Mouse (Mus musculus): ENCODE results near the gene Aff3.

Aff3 gene

GRCm38 (mm10) chr1:38536929-38537540, 127.7 kb downstream of the Aff3 start:
- DNase-seq = no peak

GRCm38 (mm10) chr1:38532581-38532980, 132.2 kb downstream of the Aff3 start:
- no peak for DNase-seq

DNA sequence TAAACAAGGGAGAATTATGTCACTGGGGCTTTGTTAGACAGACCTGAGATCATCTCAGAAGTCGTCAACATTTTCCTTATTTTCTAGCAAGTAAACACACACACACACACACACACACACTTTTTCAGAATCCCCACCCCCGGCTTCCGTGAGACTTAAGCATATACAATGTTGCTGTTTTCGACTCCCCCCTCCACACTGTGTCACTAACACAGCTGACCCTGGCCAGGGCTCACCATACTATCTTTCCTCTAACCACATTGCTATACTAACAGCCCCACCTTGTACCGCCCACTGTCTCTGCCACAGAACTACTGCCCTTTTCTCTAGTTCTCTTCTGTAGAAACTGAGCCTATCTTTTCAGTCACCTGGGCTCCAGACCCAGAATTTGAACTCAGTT, 136.1 kb downstream of the Aff3 start:
- DNase-seq = no peak

DNA sequence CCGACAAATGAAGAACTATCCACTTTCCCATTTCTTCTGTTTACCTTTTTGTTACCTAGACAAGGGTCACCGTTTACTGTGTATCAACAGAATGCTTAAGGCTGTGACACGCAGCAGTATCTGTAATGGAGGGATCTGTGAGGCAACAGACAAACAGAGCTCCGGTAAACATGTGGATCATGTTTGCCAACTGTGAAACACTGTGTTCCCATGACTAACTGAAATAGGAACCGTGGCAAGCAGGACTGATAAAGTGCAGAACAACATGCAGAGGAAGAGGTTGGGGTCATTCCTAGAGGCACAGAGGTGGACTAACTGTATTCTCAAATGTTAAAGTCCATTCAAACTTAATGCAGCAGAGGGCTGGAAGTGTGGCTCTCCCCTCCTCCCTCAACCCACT, 138.2 kb downstream of the Aff3 start:
- no peak for DNase-seq

GRCm38 (mm10) chr1:38521651-38522050, 143.1 kb downstream of the Aff3 start:
- DNase-seq = no peak

DNA sequence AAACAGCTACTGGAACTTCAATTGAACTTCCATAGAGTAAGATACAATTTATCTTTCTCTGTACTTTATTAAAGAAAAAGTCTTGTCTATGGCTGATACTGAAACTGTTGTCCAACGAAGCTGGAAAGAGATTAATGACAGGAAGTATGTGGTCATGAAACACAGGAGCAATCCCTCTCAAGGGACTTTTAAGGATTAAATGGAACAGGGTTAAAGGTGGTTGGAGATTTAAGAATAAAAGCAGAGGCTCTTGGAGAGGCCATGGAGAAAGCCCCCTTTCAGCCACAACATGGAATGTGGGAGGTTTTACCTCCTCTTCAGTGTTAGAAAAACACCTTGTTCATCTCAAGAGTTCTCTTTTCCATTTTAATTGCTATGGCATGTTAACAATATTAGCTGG, 148.5 kb downstream of the Aff3 start:
- DNase-seq = no peak

DNA sequence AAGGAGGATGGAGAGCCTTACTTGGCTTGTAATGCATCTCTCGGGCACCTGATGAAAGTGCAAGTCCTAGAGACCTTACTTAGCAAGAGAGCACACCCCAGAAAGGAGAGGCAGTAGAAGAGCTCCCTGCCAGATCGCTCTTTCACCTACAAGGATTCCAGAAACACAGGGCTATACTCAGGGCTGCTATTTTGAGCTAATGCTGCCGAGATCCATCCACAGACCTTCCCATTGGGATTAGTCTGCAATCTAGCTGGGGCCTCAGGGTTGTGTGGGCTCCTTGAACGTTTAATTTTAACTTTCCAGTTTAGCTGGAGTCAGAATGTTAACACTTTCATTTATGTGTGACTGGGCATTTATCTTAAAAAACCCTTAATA, 150.1 kb downstream of the Aff3 start:
- DNase-seq = no peak

DNA sequence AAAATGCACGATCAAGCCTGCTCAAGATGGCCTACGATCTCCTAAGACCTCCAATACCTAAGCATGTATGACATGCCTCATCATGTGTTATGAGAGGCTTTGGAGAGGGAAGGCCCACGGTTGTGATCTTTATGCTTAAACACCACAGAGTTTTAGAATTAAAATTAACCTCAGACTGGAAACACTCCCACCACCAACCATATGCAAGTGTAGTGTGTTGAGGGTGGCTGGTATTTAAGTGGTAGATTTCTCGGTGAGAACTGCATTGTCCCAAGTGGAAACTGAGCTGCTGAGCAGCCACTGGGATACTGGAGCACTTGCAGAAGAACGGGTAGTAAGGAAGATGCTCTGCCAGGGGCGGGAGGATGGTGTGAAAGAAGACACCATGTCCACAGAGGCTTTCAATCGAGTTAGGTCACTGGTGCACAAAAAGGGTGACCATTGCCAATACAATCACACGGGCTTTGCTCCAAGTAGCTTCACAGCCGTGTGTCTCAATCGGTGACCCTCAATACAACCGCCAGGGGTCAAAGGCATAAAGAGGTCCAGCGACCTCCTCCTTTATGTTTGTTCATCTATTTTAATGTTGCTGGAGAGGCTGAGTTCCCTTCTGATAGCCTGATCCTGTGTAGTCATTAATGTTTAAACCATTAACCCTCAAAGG, 150.7 kb downstream of the Aff3 start:
- DNase-seq = no peak

DNA sequence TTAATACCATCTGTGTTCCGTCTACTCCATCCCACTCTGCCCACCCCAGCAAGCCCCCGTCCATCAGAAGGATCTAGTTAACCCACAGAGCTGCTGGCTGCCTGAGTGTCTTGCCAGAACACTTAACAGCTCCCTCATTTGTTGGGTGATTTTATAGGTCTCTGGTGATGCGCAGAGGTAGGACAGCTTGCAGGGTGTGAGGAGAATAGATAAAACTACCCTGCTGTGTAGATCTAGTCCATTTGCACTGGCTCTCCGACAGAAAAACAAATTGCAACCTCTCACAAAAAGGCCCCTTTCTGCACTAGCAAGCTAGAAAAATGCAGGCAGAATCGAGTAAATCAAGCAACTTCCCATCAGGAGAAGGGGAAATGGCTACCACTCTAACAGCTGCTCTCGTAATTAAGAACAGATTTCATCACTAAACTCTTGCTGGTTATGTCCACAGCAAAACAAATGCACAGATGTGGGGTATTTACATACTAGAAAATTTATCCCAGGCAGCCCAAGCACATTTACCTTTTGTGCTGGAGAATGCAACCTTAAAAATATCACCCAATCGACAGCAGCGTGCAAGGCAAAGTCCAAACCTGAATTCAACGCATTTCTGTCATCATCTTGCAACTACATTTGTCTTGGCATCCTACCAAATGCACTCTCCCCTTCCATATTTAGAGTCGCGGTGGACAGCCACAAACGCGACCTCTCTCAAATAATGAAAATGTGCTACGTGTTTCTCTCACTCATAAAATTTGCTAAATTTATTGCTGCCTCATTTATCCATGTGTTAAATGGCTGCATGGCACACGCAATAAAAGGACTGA, 152.3 kb downstream of the Aff3 start:
- no peak for DNase-seq

DNA sequence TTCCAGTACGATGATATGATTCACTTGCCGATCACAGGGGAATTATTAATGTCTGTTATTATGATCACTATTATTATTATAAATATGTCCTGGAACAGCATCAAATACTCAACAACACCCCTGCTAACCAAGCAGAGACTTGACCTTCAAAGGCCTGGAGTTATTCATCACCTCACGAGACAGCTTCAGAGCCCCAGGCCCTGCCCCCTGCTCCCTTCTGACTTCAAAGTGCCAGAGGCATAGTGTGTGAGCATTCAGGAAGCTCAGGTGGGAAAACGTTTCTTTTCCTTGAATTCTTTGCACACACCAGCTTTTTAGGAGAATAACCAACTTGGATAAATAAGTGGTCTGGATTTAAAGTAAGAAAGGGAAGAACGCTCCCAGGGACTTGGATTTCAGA, 153.7 kb downstream of the Aff3 start:
- DNase-seq = no peak

- no peak for DNase-seq
Observed at GRCm38 (mm10) chr1:38509301-38509700, 155.5 kb downstream of the Aff3 start.

- DNase-seq = no peak
Observed at GRCm38 (mm10) chr1:38507636-38508179, 157.0 kb downstream of the Aff3 start.

GRCm38 (mm10) chr1:38506396-38506795, 158.4 kb downstream of the Aff3 start:
- DNase-seq = no peak

GRCm38 (mm10) chr1:38503431-38504089, 161.2 kb downstream of the Aff3 start:
- DNase-seq = no peak

DNA sequence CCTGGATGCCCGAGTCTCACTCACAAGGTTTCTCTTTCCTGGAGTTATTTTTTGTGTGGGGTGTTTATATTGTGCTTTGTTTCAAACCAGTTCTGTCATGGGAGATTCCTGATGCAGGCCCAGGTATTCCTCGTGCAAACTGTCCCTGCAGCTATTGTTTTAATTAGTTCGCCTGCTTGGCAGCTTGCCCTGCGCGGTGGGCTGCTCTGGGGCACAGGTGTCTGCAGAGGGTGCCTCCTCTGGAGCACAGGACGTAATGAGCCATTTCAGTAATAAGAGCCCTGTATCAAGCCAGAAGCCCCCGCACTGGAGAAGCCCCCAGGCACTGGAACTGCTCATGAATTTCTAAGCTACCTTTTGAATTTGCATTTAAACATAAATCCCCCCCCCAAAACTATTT, 162.0 kb downstream of the Aff3 start:
- no peak for DNase-seq

DNA sequence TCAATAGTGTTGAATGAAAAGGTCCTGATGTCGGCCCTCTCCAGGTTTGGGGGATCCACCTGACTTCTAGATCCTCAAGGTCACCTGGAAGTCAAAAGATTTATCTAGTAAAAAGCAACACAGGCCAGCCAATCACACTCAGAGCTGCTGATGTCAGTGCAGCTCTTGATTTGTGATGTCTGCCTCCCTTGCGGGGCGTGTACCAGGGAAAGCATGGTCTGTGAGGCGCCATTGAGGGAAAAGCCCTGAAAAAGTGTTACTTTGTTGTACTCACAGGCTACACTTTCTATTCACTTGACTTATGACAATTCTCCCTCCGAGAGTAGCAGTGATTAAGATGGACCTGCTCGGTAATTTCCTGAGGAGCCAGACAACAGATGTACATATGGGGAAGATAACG, 163.5 kb downstream of the Aff3 start:
- no peak for DNase-seq

DNA sequence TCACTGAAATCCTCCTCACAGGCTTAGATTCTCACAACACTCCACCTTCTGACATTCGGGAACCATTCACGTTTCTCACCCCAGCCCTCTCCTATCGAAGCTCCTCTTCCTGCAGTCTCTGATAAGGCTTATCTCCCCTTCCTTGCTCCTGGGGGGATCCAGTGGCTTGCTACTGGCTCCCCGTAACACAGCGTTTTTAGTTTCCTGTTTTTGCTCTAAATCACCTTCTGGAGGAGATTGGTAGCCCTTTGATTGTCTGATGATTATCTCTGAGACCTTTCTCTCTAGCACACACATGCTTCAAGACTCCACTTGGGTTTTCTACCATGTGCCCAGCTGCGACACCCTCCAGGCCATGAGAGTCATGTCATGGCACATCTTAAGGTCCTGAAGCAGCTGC, 165.3 kb downstream of the Aff3 start:
- DNase-seq = no peak

- DNase-seq = no peak
Observed at GRCm38 (mm10) chr1:38497576-38497975, 167.2 kb downstream of the Aff3 start.

DNA sequence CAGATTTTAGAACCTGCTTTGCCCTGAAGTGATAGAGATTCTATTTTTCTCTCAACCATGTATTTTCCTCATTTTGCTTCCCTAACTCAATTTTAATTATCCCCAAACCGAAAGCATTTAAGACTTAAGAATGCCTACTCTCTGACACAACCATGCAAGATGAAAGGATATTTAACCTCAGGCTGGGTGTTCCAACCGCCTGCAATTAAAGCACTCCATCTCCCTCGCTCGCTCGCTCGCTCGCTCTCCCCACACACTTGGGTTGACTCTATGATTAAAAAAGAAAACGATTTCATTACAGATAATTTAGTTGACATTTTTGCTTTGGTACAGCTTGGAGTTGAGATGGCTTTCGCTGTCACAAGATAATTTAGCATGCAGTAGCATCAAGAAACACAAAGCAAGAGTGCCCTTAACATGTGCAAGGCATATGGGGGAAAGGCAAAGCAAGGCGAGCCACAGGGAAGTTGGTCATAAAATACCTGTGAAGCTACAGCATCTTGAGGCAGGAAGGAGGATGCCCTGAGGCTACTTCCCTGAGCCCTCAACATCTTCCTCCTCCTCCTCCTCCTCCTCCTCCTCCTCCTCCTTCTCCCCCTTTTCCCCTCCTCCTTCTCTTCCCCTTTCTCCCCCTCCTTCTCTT, 167.7 kb downstream of the Aff3 start:
- DNase-seq = no peak

- DNase-seq = no peak
Observed at GRCm38 (mm10) chr1:38495284-38495683, 169.5 kb downstream of the Aff3 start.

GRCm38 (mm10) chr1:38489733-38490132, 175.0 kb downstream of the Aff3 start:
- no peak for DNase-seq

DNA sequence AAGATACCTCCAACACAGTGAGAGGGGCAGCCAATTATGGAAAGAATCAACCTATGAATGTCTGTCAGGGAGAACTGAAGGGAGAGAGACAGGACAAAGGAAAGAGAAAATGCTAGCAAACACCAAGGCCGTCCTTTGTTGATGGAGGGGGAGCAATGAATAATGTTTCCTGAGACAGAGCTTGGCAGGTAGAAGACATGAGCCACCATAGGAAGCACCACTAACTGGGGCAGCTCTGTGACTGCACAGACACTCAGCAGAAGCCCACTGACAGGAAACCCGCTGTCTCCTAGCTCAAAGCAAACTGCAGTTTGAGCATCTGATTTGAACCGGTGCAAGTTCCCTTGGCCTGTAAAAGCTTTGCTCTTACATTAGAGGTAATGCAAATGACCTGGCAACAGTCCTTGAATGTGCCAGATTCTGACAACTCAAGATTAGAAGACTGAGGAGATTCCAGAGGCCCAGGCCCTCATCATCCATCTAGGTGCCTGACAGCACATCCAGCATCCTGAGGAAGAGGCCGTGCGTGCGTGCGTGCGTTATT, 176.0 kb downstream of the Aff3 start:
- no peak for DNase-seq
